ENCODE assay signal across 19 mouse cellular contexts in genomic region chr12:32677908-32678307, GRCm38 (mm10).
A peak's percentile ranks its signal among the peaks of the same experiment; 100 is the strongest.
DNase-seq lines count a peak whose midpoint lies in the region; ATAC-seq and TF ChIP-seq lines count a peak whose summit lies in the region.
"Had no signal": no experiment of that assay in that cellular context is flagged by ENCODE, and none has a peak within 500 bp of the region (broad histone marks: within the 10 kb centered on the region; RNA-seq: fewer than 3 reads in every experiment).

No protein-coding gene starts in this region.

- H3K4me2 ChIP-seq in kidney, embryonic 15.5 days: no peak overlapping the region
- H3K4me2 ChIP-seq in forebrain, embryonic 12.5 days: no peak overlapping the region
- H3K4me2 ChIP-seq: embryonic facial prominence, embryonic 13.5 days; midbrain, embryonic 12.5 days had no signal

- ATAC-seq in kidney, embryonic 15.5 days (replicated peaks; ENCODE audit: low FRiP score): no peak
- ATAC-seq in forebrain, embryonic 12.5 days (ENCODE audit: low FRiP score): no peak
- ATAC-seq: forebrain, embryonic 16.5 days; hindbrain, embryonic 16.5 days; intestine, embryonic 16.5 days had no signal

- H3K9ac ChIP-seq in kidney, embryonic 15.5 days: no peak overlapping the region
- H3K9ac ChIP-seq in forebrain, embryonic 12.5 days: no peak overlapping the region
- H3K9ac ChIP-seq: embryonic facial prominence, embryonic 13.5 days; midbrain, embryonic 12.5 days had no signal

- DNase-seq in gastrocnemius, postnatal 25 days: peak; percentile 59
- no peak for DNase-seq in gastrocnemius, postnatal 10 days
- peak; percentile 79 for DNase-seq in kidney, adult 2 months
- peak; percentile 69 to 71 for DNase-seq in heart, adult 9 months (ENCODE audit: low spot score in 2 of 2)
- DNase-seq in heart, postnatal 36 days: peak; percentile 19 to 46
- no peak for DNase-seq in thymus, postnatal 25 days
- DNase-seq: cerebellum, adult 11 months; cerebellum, postnatal 10 days; left cerebral cortex, postnatal 4 days; liver; retina, postnatal 1 day; thymus, adult 2 months had no signal

- H3K9me3 ChIP-seq in kidney, embryonic 15.5 days (replicated peaks): no peaks in the 10 kb centered on the region
- H3K9me3 ChIP-seq in forebrain, embryonic 12.5 days: no peaks in the 10 kb centered on the region
- H3K9me3 ChIP-seq: embryonic facial prominence, embryonic 13.5 days; midbrain, embryonic 12.5 days had no signal

- H3K36me3 ChIP-seq in kidney, adult 2 months (ENCODE audit: control insufficient read depth, insufficient read depth, low read length): no peaks in the 10 kb centered on the region
- H3K36me3 ChIP-seq in kidney, embryonic 15.5 days: no peaks in the 10 kb centered on the region
- no peaks in the 10 kb centered on the region for H3K36me3 ChIP-seq in forebrain, embryonic 12.5 days (replicated peaks)
- H3K36me3 ChIP-seq: embryonic facial prominence, embryonic 13.5 days; midbrain, embryonic 12.5 days had no signal

- TF ChIP-seq POLR2A in kidney, adult 2 months (IDR thresholded peaks at IDR 0.05; ENCODE audit: low read depth, low read length): no peak

- no peak for TF ChIP-seq CTCF in kidney, adult 2 months (conservative IDR thresholded peaks at IDR 0.05; ENCODE audit: insufficient read depth, insufficient read length, low read depth, low read length)

- H3K27ac ChIP-seq in kidney, adult 2 months (ENCODE audit: insufficient read depth, low read depth, low read length): no peak overlapping the region
- no peak overlapping the region for H3K27ac ChIP-seq in kidney, embryonic 15.5 days
- no peak overlapping the region for H3K27ac ChIP-seq in forebrain, embryonic 12.5 days
- H3K27ac ChIP-seq: embryonic facial prominence, embryonic 13.5 days; midbrain, embryonic 12.5 days had no signal

- H3K4me3 ChIP-seq in kidney, adult 2 months (ENCODE audit: insufficient read depth, low read depth, low read length): no peak overlapping the region
- H3K4me3 ChIP-seq in kidney, embryonic 15.5 days (replicated peaks): no peak overlapping the region
- H3K4me3 ChIP-seq in forebrain, embryonic 12.5 days (replicated peaks): no peak overlapping the region
- H3K4me3 ChIP-seq: embryonic facial prominence, embryonic 13.5 days; midbrain, embryonic 12.5 days had no signal

- H3K4me1 ChIP-seq in kidney, adult 2 months (ENCODE audit: control insufficient read depth, insufficient read depth, low read length): peaks cover 8% of the 10 kb centered on the region; the same call in 1 of the 2 replicates
- no peaks in the 10 kb centered on the region for H3K4me1 ChIP-seq in kidney, embryonic 15.5 days
- H3K4me1 ChIP-seq in forebrain, embryonic 12.5 days: no peaks in the 10 kb centered on the region
- H3K4me1 ChIP-seq: embryonic facial prominence, embryonic 13.5 days; midbrain, embryonic 12.5 days had no signal

- H3K27me3 ChIP-seq in kidney, adult 2 months (replicated peaks; ENCODE audit: control insufficient read depth, insufficient read depth, low read length): no peaks in the 10 kb centered on the region
- H3K27me3 ChIP-seq in kidney, embryonic 15.5 days: no peaks in the 10 kb centered on the region
- H3K27me3 ChIP-seq in forebrain, embryonic 12.5 days: no peaks in the 10 kb centered on the region
- H3K27me3 ChIP-seq: embryonic facial prominence, embryonic 13.5 days; midbrain, embryonic 12.5 days had no signal

- intact Hi-C loops in heart, postnatal 36 days (cut with DNase I): loop anchor here (1.0 to 5.0 kb wide), 3 partner anchors 16 to 88 kb away; no protein-coding TSS in a partner anchor

- WGBS in kidney, adult 2 months: 33% methylated on average over 1 of the region's 1 CpGs
- 52% methylated on average over 1 of the region's 1 CpGs for WGBS in kidney, embryonic 15.5 days
- 84% methylated on average over 1 of the region's 1 CpGs for WGBS in forebrain, embryonic 12.5 days

Comparison
In these comparisons a context has a peak if more than half of its experiments do, and no peak if none do; other contexts are left out.
1. DNase-seq: peak in gastrocnemius, postnatal 25 days (single experiment), kidney, adult 2 months (single experiment), heart, adult 9 months (2 of 2) and heart, postnatal 36 days (2 of 2); none in gastrocnemius, postnatal 10 days (single experiment) and thymus, postnatal 25 days (single experiment).